Mouse (Mus musculus) kidney, adult 9 months (tissue): ENCODE measurements around the gene Eif4g3.

Source experiments
- DNase-seq: peaks from one replicate; pipeline ENCODE4 v3.0.0; 2022

The Eif4g3 gene

GRCm38 (mm10) chr4:137991240-137991639 lies 1.6 kb upstream of the Eif4g3 start:
- DNase-seq = no peak

- DNase-seq = peak; percentile 99
Observed at GRCm38 (mm10) chr4:137993291-137993758, 503 bp downstream of the Eif4g3 start.

- peak; percentile 51 for DNase-seq
Observed at GRCm38 (mm10) chr4:137993821-137994561, 1.2 kb downstream of the Eif4g3 start.

GRCm38 (mm10) chr4:137994562-137995336 lies 1.9 kb downstream of the Eif4g3 start:
- no peak for DNase-seq

- peak; percentile 52 for DNase-seq
Observed at GRCm38 (mm10) chr4:137995399-137995798, 2.6 kb downstream of the Eif4g3 start.

DNA sequence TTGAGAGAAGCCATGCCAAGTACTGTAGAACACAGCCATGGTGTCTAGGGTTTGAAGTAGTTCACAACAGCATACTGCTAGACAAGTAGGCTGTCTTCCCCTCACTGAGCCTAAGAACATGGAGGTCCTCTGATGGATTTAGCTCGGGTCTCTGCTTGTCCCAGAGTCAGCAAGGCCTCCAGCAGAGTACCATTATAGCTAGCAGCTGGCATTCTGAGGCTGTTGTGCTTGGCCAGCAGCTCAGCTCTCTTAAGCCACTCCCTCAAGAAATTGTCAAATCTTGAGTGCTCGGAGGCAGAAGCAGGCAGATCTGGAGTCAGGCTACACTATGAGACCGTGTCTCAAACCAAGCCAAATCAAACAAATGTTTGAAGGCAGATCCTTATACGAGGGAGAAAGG lies 5.4 kb downstream of the Eif4g3 start:
- DNase-seq = no peak

DNA sequence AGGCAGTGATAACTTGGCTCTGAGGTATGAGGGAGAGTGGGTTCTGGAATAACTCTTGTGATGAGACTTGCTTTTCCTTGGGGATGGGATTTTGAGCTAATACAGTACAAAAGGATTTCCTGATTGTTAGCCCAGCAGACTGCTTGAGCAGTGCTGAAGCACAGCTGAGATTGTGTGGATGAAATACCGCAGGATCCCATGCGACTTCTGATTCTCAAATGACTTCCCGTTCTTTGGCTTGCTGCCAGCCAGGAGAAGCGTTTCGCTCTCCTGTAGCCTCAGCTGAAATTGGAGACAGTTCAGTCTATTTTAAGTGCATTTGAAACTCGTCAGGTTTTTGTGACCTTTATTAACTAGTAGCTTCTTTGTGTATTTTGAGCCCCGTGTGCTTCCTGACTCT lies 7.9 kb downstream of the Eif4g3 start:
- peak; percentile 60 for DNase-seq

DNA sequence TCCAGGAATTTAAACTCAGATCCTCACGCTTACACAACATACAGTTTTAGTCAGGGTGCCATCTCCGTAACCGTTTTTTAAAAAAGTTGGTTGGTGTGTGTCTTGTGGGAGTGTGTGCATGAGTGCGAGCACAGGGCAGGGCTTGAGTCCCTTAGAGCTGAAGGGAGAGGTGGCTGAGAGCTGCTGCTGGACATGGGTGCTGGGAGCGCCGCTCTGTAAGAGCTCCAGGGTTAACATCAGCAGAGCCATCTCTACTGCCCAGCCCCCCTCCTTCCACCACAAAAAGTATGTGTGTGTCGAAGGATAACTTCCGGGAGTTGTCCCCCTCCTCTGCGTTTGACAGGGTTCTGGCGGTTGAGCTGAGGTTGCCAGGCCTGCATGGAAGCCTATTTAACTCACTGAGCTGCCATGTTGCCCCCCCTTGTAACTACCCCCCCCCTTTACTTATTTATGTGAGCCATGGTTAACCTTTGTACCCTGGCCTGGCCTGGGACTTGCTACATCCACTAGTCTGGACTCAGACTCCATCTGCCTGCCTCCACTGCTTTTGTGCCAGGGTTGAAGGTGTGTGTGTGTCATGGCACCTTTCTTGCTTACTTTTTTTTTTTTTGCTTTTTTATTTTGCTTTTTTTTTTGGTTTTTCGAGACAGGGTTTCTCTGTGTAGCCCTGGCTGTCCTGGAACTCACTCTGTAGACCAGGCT lies 11.2 kb downstream of the Eif4g3 start:
- peak; percentile 83 for DNase-seq

DNA sequence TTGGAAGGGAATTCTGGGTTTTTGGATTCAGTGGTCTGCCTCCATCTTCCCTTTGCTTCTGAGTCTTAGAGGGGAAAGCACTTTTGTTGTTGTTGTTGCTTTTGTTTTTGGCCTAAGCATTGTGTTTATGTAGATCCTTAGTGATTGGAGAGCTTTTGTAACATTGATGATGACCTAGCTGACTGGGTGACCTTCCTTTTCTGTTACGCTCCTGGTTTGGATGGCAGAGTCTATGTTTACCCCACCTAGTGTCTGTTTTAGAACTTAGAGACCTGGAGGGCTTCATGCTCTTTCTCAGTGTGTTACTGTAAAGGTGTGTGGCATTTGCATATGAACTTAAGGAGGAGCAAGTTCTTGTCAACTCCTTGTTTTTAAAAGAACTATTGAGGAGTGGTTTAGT lies 13.0 kb downstream of the Eif4g3 start:
- DNase-seq = no peak

DNA sequence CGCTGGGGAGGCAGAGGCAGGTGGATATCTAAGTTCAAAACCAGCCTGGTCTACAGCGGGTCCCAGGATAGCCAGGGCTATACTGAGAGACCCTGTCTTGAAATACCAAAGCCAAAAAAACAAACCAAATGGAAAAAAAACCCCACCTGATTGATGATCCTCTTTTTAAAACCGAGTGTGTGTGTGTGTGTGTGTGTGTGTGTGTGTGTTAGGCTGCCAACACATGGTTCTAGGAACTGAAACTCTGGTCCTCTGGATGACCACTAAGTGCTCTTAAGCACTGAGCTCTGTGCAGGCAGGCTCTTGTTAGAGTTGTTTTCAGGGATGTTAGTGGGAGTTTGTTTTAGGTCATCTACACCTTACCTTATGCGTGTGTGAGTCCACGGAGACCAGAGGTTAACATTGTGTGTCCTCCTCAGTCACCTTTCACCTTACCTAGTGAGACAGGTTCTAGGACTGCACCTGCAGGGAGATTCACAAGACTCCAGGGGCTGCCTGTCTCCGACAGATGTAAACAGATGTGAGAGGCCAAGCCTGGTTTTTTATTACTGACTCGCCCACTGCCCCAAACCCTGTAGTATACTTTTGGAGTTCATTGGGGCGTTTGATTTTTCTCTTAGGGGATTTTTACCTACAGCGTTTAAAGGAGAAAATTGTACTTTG lies 14.3 kb downstream of the Eif4g3 start:
- no peak for DNase-seq

GRCm38 (mm10) chr4:138008646-138009045 lies 15.8 kb downstream of the Eif4g3 start:
- no peak for DNase-seq

DNA sequence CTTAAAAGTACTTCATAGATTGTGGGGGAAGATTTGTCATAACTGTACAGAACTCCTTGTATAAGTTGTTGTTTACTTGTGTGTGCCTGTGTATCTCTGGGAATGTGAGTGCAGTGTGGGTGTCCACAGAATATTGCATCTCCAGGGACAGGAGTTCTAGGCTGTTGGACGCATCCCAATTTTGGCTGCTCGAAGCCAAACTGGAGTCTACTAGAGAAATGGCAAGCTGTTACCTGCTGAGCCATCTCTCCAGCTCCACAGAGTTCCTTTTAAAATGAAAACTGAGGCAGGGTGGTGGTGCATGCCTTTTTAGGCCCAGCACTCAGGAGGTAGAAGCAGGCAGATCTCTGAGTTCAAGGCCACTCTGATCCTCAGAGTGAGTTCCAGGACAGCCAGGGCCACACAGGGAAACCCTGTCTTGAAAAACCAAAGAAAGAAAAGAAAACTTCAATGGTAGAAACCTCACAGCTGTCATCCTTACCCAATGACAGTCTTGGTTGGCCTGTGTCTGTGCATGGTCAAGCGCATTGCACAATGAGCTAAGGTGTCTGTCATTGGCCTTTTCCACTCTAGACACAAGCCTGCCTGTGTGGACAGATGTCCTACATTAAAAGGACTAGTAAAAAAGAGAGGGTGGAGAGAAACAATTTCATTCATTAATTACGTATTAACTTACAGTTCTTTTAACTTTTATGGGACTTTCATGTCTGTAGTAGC lies 17.1 kb downstream of the Eif4g3 start:
- no peak for DNase-seq

DNA sequence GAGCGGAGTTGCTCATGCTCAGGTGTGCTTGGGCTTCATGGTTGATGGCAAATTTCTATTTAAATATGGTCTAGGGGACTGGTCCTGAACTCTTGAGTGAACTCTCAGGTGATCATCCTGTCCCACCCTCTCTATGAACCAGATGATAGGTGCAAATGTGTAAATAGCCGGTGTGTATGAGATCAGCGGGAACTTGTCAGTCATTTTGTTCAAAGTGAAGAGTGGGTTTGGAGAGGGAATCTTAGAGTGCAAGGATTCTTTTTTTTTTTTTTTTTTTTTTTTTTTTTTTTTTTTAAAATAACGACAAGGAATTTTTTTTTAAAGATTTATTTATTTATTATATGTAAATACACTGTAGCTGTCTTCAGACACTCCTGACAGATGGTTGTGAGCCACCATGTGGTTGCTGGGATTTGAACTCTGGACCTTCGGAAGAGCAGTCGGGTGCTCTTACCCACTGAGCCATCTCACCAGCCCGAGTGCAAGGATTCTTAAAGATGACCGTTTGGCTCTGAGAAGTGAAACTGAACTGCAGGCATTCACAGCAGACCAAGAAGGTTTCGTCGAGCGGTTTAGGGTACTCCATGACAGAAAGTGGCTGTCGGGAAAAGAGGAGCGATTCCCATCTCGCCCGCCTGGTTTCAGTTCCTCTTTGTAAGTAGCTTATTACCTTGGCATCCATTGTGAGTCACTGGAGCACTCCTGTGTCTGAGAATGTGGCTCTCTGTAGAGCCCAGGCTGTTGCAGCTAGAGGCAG lies 21.1 kb downstream of the Eif4g3 start:
- no peak for DNase-seq

GRCm38 (mm10) chr4:138015966-138016365 lies 23.1 kb downstream of the Eif4g3 start:
- no peak for DNase-seq

- no peak for DNase-seq
Observed at GRCm38 (mm10) chr4:138017085-138017637, 24.3 kb downstream of the Eif4g3 start.

- DNase-seq = peak; percentile 85
Observed at GRCm38 (mm10) chr4:138018011-138018410, 25.2 kb downstream of the Eif4g3 start.

DNA sequence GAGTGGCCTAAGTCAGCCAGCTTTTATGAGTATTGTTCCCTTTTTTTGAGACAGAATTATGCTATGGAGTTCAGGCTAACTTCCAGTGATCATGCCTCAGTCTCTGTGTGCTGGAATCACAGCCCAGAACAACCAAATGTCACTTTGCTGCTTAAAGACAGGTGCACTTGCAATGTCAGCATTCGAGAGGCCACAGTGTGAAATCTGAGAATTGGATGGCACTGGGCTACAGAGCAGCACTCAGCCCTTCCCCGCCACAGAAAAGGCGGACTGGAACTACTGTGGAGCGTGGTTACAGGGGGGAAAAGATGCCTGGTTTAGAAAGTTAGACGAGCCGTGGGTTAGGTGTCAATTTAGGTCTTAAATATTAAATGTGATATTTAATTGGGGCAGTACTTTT lies 27.4 kb downstream of the Eif4g3 start:
- DNase-seq = no peak

GRCm38 (mm10) chr4:138021651-138022050 lies 28.8 kb downstream of the Eif4g3 start:
- no peak for DNase-seq

DNA sequence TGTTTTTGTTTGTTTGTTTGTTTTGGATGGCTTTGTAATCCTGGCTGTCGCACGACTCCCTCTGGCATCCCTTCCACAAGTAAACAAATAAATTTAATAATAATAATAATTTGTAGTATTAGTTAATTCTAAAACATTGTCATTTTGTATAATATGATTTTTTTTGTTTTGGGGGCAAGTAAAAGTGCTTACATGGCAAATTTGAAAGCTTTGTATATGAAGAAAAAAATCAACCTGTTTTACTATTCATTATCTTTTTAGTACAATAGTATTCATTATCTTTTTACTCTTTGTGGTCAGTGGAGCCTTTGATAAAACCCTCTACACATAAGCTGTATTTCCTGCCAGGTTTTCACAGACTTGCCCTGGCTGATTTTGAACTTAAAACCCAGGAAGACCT lies 29.9 kb downstream of the Eif4g3 start:
- no peak for DNase-seq

- no peak for DNase-seq
Observed at GRCm38 (mm10) chr4:138023403-138024100, 30.7 kb downstream of the Eif4g3 start.

DNA sequence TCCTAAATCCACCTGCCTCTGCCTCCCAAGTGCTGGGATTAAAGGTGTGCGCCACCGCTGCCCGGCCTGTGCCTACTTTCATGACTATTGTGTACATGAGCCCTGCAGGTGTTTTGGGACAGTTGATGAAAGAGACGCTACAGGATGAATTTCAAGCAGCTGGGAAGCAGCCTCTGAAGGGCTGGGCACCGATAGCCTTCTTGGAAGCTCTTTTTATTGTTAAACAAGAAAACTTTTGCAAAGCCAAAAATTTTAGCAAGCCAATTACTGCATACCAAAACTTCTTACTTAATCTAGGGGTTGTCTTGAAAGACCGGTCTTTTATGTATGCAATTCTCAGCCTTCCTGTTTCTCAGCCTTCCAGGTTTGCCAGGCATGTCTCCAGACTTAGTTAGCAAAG lies 36.3 kb downstream of the Eif4g3 start:
- no peak for DNase-seq
